Mouse (Mus musculus) urinary bladder, postnatal 4 days (tissue): ENCODE data around the gene Smim5.
"Not testable (repeated sequence)": the region's sequence is repeated elsewhere in the genome, so short reads cannot be mapped to it uniquely, and the experiment has no call there.

Experiments
- DNase-seq, 2 experiments: peaks; one replicate each; pipeline ENCODE4 v3.0.0; 2021 to 2022; ENCODE audit warnings: low spot score in 2 of 2

Smim5 gene

GRCm38 (mm10) chr11:115899486-115900266, at the start of gene Smim5:
Smim5 (plus strand) TSS chr11:115899966.
- DNase-seq, result peak; percentile 50 to 65

DNA sequence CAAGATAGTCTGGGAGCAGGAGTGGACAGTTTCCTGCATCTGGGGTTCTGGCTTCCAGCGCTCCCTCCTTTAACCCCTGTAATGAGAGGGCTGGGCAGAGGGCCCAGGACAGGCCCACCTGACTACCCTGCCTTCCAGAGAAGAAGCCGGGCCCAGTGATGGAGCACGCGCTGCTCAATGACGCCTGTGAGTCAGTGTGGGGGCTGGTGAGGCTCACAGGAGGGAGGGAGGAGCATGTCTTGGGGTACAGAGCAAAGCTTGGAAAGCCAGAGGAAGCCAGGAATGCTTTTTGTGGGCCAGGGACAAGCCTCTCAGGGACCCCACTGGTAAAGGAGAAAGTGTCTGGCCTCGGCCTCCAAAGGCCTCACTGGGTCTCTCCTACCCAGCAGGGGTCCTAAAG, 45.1 kb upstream of the Smim5 start:
- DNase-seq, result no peak

GRCm38 (mm10) chr11:115857146-115857545, 42.6 kb upstream of the Smim5 start:
- not testable (repeated sequence) for DNase-seq

GRCm38 (mm10) chr11:115857936-115858335, 41.8 kb upstream of the Smim5 start:
- DNase-seq, result no peak

DNA sequence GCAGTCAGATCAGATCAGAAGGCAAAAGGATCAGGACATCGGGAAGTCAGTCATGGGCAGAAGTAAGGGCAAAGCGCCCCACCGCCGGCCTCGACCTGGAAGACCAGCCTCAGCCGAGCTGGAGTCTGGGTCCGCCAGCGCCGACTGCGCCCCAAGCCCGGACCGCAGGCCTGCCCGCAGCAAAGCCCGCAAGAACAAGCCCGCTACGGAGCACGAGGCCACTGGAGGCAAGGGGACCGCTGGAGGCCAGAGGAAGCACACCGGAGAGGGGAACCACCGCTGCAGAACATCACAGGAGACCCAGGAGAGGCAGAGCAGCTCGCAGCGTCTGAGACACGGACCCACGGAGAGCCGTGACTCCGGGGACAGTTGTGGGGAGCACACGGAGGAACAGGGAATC, 41.4 kb upstream of the Smim5 start, which contains the start of gene Myo15b:
TSS of gene Myo15b (plus strand) at position 53 of the 400 bp plus-strand sequence.
- DNase-seq, result no peak

DNA sequence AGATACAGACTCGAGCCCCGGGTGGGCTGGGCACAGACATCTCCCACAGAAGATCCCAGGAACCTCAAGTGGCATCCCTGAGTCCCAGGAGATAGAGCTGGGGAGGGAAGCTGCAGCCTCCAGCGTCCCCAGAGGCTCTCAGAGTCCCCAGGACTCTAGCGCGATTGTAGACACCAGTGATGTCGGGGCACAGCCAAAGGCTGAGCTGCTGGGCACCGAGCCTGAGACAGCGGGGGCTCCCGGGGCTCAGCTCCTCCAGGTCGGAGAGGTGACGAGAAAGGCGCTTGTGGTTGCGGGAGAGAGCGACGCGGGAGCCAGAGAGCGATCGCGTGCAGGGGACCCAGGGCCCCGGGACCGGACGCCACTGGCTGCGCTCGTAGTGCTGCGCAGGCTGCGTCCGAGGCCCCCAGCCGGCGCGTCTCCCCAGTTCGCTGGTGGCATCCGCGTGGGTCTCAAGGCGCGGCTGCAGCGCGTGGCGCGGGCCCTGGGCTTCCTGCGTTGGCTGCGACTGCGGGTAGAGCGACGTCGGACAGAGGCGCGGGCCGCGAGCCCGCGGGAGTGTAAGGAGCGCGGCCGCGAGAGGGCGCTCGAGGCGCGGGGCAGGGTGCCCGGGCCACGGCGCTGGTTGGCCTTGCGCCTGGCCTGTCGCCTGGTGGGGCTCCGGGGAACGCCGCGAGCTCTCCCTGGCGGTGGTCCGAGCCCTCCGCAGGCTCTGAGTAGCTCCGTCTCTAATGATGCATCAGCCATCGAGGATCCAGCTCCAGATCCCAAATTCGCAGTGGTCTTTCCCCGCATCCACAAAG, 40.4 kb upstream of the Smim5 start:
- DNase-seq, result peak; percentile 89 to 91

GRCm38 (mm10) chr11:115863895-115864294, 35.9 kb upstream of the Smim5 start:
- no peak for DNase-seq

- DNase-seq, result no peak
Observed at GRCm38 (mm10) chr11:115869393-115869792, 30.4 kb upstream of the Smim5 start.

DNA sequence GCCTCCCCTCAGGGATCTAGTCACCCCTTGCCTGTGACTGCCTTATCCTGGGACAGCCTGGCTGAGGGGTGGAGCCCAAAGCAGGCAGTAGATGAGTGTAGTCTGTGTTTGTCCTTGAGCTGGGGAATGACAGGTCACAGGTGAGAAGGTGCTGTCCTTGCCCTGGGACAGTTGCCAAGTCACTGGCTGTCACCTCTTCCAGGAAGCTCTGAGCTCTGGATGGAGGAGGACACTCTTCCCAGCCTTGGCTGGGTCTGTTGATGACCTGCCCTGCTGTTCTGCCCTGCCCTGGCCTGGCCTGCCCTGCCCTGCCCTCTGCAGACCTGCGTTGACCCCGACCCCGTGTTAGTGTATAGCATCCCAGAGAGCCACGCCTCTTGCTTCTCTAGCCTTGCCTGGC, 27.3 kb upstream of the Smim5 start:
- no peak for DNase-seq

DNA sequence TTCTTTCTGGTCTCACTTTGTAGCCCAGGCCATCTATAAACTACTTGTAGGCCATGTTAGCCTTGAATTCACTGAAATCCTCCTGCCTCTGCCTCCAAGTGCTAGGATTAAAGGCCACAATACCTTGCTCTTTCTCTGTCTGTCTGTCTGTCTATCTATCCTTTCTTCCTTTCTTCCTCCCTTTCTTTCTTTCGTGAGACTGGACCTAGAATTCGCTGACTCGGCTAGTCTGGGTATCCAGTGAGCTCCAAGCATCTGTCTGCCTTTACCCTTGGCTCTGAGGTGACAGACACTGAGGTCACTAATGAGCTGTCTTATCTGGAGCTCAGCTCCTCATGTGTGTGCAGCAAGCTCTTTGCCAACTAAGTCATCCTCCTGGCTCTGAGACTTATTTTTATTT, 23.8 kb upstream of the Smim5 start:
- DNase-seq, result no peak

GRCm38 (mm10) chr11:115876438-115876837, 23.3 kb upstream of the Smim5 start:
- no peak for DNase-seq

GRCm38 (mm10) chr11:115877174-115877755, 22.5 kb upstream of the Smim5 start:
- no peak for DNase-seq

GRCm38 (mm10) chr11:115878071-115878470, 21.7 kb upstream of the Smim5 start:
- DNase-seq, result no peak

- no peak for DNase-seq
Observed at GRCm38 (mm10) chr11:115881002-115881401, 18.8 kb upstream of the Smim5 start.

DNA sequence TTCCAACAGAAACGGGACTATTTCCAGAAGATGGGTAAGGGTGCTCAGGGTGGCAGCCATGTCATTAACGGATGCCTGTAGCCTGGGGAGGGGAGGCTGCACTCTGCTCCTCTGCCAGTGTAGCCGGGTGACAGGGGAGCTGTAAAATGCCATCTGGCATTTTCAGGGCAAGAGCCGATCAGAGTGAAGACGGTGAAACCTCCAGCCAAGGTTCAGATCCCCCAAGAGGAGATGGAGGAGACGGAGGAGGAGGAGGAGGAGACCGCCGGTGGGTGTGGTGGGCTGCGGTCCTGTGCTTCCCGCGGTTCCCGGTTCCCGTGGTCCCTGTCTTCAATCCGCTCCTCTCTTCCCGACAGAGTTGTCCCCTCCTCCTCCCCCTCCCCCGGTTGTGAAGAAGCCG, 16.5 kb upstream of the Smim5 start:
- no peak for DNase-seq

DNA sequence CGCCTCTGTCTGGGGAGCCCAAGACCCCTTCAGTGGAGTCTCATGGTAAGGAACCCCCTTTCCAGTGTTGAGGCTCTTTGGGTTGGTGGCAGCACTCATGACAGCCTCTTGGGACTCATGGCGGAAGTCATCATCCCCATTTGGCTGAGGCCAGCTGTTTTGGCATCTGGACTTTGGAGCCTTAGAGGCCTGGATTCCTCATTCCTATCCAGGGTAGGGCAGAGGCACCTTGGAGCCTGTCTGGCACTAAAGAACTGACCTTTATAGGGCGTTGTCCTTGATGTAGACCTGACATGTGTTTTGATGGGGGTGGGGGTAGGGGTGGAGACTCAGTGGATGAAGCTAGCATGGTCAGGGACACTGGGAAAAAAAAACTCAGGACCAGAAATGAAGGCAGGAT, 15.4 kb upstream of the Smim5 start:
- DNase-seq, result no peak

GRCm38 (mm10) chr11:115885281-115885680, 14.5 kb upstream of the Smim5 start:
- DNase-seq, result no peak

DNA sequence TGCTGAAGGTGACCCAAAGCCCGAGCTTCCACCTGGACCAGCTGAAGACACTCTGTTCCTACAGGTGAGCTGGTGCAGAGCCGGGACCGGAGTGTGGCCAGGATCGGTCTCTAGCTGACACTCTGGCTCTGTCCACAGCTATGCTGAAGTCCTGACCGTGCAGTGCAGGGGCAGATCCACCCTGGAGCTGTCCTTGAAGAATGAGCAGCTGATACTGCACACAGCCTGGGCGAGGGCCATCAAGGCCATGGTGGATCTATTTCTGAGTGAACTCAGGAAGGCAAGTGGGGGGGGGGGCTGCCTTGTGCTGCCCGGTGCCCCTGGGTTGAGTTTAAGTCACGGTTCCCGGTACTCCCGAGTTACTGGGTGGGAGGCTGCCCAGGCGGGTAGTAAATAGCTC, 13.3 kb upstream of the Smim5 start:
- DNase-seq, result no peak

DNA sequence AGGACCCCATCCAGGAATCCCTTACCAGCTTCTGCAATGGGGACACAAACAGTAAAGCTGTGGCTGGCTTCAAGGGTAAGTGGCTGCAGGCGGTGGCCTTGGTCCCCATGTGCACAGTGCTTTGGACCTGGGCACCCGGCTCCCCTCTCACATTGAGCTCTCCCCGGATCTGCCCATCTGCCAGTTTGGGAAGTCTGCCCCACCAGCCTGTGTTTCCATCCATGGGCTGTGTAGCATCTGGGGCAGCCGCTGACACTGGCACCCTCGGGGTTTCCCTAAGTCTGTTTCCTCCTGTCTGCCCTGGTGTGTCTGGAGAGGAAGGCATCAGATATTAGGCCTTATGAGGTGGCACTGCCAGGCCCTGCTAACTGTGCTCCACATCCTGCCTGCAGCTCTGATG, 11.7 kb upstream of the Smim5 start:
- no peak for DNase-seq

- DNase-seq, result no peak
Observed at GRCm38 (mm10) chr11:115889159-115889558, 10.6 kb upstream of the Smim5 start.

GRCm38 (mm10) chr11:115892213-115892612, 7.6 kb upstream of the Smim5 start:
- DNase-seq, result no peak

DNA sequence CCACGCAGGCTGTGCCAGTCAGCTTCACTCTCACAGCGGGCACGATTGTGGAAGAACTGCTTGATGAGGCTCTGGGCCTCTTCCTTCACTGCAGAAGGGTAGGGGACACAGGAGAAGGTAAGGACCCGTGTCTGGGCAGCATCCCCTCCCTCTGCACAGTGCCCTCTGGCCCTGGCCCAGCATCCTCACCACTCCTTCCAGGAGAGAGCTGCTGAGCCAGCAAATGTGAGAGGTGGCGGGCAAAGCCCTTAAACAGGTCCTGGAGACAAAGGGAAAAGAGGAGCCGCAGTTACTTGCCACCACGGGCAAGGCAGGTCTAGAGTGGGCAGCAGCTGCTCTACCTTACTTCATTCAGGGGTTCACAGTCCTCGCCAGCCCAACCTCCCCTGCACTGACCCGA, 6.7 kb upstream of the Smim5 start:
- no peak for DNase-seq
